Mouse (Mus musculus) midbrain, embryonic 14.5 days (tissue): ENCODE results near the gene Faap20. TPM values are rescaled to one million over a fixed set of nuclear protein-coding genes. Genes with fewer than 3 reads are reported as not detected.

Experiments used
- polyA plus RNA-seq: library from polyadenylated mRNA; unstranded; fragments of >200 nt; fragmentation: Nextera tagmentation; extraction: Ambion mirVana; gene quantifications from 2 replicates; pipeline ENCODE4 v1.2.1, GENCODE M21; 2014

Gene Faap20
- polyA plus RNA-seq, 1 experiment from 2014 or later = 74.1 TPM

Other genes starting within 250 kb of the Faap20 start
- gene Plch2, start 193.0 kb upstream of the Faap20 start, polyA plus RNA-seq = 12.1 and 13.0 TPM in 2 replicates
- 6.0 and 10.0 TPM in 2 replicates for gene Pex10, start 182.8 kb upstream of the Faap20 start, polyA plus RNA-seq
- 139 and 148 TPM in 2 replicates for gene Rer1, start 163.4 kb upstream of the Faap20 start, polyA plus RNA-seq
- 6.0 and 6.4 TPM in 2 replicates for gene Morn1, start 163.2 kb upstream of the Faap20 start, polyA plus RNA-seq
- gene Ski, start 27.2 kb upstream of the Faap20 start, polyA plus RNA-seq = 14.3 and 15.4 TPM in 2 replicates
- 65.4 and 68.5 TPM in 2 replicates for gene Prkcz, start 111.6 kb downstream of the Faap20 start, polyA plus RNA-seq
- gene Gabrd, start 148.3 kb downstream of the Faap20 start, polyA plus RNA-seq = 0.19 TPM in 1 of 2 replicates, not detected in the other
- gene Cfap74, start 159.4 kb downstream of the Faap20 start, polyA plus RNA-seq = 3.3 and 3.6 TPM in 2 replicates
- 0.57 TPM in 1 of 2 replicates, not detected in the other for gene Tmem52, start 219.3 kb downstream of the Faap20 start, polyA plus RNA-seq
- gene Gnb1, start 241.6 kb downstream of the Faap20 start, polyA plus RNA-seq = 1,231 and 1,263 TPM in 2 replicates